Mouse (Mus musculus): ENCODE results near the gene Cbx5.
"Not testable (repeated sequence)": the region's sequence is repeated elsewhere in the genome, so short reads cannot be mapped to it uniquely, and the experiment has no call there.

The Cbx5 gene

DNA sequence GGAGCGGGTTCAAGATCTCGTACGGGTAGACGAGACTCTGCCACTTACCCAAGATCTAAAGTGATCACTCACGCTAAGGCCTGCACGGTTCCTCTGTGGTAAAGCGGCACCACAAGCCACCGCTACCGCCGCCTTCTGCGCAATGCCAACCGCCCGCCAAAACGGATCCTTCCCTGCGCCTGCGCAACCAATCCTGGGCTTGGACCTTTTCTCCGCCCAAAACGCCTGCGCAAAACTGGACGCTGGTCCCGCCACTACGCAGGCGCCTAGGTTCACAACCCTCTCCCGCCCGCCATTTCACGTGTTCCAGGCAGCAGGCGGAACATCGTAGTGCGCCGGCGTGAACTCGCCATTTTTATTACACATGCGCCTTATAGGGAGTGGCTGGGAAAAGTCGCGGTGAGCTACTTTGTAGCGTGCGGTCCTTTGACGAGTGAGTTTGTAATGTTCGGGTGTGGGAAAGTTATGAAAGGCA is at the start of gene Cbx5:
Gene Cbx5, minus strand, starts transcription at position 132 of the 475 bp plus-strand sequence.
- DNase-seq (ENCODE audit: low read depth) = peak; percentile 92

DNA sequence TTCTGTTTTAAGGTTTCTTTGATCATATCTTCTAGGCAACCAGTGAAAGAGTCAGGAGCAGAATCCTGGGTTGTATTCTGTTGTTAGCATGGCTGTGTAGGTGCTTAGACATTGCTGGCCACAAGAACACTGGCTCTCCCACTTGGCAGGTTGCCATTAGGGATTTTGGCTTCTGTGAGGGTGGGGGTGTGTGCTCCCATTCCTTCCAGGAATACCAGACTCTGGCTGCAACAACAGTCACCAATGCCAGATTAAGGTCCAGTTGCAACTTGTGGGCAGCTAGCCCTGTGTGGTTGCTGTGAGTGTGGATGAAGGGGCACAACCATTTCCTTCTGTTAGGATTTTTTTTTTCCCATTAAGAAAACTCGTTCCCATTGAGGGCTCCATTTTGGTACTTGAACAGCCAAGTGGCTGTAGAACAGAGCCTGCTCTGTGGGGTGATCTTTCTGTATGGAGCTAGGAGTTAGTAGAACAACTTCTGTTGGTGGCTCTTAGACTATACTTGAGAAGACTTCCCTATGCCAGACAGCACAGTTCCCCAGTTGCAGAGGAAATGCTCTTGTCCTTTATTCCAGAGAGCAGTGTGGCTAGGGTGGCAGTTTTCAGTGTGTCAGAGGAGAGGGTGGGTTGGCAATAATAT is 46.3 kb upstream of the Cbx5 start:
- DNase-seq (ENCODE audit: low read depth) = no peak

DNA sequence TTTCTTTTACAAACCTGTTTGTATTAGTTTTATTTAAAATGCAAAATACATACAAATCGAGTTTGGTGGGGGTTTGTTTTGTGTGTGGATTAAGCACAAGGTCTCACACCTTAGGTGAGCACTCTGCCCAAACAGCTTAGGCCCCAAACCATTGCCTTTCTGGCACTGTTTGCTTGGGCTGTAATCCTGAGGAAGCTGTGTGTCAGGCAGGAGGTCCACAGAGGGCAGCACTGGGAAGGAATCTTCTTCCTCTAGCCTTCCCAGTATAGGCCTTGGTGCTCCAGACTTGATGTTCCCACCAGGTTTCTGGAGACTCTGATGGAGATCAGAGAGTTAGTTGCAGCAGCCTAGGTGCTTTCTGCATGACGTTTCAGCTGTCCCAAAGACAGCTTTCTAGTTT is 45.0 kb upstream of the Cbx5 start:
- DNase-seq (ENCODE audit: low read depth) = no peak

DNA sequence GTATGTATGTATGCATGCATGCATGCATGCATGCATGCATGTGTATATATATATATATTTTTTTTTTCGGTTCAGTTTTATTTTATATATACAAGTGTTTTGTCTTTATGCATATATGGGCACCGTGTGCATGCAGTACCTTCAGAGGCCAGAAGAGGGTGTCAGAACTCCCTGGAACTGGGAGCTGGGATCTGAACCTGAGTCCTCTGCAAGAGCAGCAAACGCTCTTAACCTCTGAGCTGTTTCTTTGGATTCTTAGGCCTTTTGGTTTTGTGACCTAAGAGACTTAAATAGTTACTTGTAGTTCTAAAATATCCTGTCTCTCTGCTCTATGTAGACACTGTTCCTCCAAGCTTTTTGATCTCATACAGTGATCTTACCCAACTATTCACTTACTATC is 44.5 kb upstream of the Cbx5 start:
- DNase-seq (ENCODE audit: low read depth) = no peak

DNA sequence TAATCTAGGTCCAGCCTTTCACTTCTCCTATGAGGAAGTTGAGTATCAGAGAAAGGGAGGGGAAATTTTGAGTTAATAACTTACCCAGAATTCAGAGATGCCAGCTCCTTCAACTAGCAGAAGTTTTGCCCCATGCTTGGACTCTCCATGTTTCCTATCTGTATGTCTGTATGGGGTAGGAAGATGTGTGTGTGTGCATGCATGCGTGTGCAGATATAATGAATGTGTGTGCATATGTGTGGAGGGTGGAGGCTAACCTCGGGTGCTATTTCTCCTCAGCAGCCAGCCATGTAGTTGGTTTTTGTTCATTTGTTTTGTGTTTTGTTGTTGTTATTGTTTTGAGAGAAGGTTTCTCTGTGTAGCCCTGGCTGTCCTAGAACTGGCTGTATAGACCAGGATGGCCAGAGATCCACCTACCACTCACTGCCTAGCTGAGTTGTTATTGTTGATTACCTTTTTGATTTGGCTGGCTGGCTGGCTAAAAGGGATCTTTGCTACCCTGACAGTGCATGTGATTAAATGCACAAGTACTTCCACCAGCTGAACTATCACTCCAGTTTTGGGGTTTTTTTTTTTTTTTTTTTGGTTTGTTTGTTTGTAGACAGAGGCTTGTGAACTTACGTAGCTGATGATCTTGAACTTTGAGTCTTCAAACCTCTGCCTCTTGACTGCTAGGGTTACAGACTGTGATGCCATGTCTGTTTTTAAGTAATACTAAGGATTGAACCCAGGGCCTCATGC is 42.0 kb upstream of the Cbx5 start:
- DNase-seq (ENCODE audit: low read depth) = no peak

DNA sequence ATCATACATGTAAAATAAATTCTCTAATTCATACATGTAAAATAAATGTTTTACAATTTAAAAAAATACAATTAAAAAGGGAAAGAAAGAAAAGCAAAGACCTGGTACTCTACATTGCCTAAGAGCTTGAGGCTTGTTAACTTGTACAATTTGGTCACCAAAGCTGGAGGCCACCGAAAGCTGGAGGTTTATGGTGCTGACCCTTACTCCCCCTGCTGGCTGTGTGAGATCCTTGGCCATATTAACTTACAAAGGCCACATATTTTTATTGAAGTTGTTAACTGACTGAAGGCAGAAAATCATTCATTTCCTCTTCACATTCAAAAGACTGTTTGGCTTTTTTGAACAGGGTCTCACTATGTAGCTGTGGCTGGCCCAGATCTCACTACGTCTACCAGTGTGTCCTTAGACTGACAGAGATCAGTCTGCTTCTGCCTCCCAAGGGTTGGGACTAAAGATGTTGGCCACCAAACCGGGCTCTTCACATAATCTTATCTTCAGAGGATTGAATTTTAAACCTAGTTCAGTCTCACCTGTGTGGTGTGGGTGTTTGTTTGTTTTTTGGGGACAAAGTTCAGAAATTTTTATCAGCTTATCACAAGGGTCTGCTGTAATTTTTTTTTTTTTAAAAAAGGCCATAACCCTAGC is 41.3 kb upstream of the Cbx5 start:
- peak; percentile 74 for DNase-seq (ENCODE audit: low read depth)

DNA sequence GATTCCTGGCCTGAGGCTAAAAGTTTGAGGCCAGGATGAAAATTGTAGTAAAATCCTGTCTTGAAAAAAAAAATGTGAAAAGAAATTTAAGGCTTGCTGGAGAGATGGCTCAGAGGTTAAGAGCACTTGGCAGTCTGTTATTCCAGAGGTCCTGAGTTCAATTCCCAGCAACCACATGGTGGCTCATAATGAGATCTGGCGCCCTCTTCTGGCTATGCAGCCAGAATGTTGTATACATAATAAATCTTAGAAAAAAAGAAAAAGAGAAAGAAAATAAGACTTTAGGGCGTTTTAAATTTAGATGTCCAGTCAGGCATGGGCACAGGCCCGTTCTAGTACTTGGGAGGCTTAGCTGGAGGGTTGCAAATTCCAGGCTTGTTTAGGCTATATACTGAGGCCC is 40.1 kb upstream of the Cbx5 start:
- DNase-seq (ENCODE audit: low read depth) = no peak

DNA sequence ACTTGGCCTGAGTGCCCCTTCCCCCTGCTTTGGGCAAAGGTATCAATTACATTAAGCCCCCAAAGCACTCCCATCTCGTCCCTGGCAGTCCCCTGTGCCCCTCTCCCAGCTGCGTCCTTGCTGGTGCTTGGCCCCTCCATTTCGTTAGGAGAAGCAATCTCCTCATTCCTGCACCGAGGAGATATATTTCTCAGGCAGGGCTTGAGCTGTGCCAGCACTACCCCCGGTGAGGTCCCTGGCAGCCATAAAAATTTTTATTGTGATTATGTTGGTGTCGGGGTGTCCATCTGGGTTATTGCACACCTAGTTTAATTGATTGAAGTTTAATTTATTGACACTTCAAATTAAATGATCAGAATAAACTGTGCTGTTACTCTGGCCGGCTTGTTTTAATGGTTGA is 38.3 kb upstream of the Cbx5 start:
- no peak for DNase-seq (ENCODE audit: low read depth)

DNA sequence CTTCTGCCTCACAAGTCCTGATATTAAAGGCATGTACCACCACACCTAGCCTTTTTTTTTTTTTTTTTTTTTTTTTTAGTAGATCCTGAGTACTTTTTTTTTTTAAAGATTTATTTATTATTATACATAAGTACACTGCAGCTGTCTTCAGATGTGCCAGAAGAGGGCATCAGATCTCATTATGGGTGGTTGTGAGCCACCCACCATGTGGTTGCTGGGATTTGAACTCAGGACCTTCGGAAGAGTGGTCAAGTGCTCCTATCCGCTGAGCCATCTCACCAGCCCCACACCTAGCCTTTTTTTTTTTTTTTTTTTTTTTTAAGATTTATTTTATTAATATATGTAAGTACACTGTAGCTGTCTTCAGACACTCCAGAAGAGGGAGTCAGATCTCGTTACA is 36.3 kb upstream of the Cbx5 start:
- not testable (repeated sequence) for DNase-seq (ENCODE audit: low read depth)

DNA sequence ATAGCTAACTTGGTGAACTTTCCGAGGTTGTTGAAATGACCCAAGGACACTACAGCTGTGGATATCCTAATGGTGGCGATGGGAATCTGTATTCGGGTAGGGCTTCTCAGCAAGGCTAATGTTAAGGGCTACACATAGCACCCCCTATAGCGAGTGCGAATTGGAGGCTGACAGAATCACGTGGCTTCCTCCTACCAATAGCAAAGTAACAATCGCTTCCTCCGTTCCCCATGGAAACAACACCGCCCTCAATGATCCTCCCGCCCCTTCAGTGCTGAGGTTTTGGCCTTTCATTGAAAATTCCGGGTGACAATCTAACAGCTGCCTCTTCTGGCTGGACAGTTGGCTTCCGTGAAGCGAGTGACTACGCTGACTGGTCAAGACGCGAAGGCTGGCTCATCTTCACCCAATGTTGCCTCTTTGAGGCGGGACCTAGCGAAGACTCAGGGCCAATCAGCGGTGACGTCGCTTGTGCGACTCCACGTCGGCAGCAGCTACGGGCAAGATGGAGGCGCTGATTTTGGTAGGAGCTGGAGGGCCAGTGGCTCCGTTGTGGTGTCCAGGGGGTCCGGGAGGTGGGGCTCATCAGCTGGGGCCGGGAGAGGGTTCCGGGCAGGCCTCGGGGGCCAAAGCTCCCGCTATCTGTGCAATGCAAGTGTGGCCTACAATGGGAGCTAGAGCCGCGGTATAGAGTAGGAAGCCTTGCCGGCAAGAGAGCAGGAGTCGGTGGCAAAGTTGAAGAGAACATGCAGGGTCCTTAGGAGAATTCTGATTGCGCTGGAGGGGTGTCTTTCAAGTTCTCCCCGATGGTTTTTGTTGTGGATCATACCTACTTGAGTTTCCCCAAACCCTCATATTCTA is 33.0 kb upstream of the Cbx5 start, which contains the start of gene Copz1:
Gene Copz1, plus strand, starts transcription at position 296 of the 861 bp plus-strand sequence.
- DNase-seq (ENCODE audit: low read depth) = peak; percentile 96

DNA sequence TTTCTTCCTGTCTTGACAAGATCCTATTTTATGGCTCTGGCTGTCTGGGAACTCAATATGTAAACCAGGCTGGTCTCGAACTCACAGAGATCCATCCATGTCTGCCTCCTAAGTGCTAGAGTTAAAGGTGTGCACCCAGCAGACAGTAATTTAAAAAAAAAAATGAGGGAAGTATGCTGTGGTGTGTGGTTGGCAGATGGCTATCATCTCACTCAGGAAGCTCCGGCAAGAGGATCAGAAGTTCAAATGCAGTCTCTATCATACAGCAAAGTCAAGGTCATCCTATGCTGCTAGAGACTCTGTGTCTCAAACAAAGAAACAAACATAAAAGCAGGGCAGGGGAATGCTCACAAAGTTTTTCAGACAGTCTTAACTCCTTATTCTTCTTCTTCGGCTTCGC is 29.3 kb upstream of the Cbx5 start:
- no peak for DNase-seq (ENCODE audit: low read depth)

DNA sequence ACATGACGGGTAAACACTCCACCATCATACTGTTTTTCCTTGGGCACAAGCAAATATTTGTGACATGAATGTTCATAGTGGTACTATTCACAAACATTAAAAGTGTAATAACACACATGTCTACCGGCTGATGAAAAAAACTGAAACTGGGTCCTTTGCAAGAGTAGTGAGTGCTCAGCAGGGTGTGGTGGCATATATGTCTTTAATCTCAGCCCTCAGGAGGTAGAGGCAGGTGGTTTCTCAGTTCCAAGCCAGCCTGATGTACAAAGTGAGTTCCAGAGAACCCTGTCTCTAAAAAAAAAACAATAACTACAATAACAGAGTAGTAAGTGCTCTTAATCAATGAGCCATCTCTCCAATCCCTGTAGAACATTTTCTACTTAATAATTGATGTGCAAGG is 25.2 kb upstream of the Cbx5 start:
- DNase-seq (ENCODE audit: low read depth) = no peak

DNA sequence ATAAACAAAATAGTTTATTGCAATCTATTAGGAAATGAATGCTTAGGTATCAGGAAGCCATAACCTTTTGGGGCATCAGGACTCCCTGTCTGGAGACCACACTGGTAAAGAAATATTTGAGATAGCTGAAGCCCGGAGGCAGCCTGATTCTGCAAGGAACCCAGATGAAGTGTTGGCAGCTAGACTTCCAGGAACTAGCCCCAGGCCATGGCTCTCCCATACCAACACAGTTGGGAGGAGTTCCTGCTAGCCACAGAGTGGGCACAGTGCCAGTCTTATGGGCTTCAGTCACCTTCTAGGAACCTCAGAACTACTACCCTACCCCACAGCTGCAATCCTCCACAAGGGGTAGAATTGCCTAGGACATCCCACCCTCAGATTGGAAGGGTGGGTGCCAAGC is 20.4 kb upstream of the Cbx5 start:
- no peak for DNase-seq (ENCODE audit: low read depth)

DNA sequence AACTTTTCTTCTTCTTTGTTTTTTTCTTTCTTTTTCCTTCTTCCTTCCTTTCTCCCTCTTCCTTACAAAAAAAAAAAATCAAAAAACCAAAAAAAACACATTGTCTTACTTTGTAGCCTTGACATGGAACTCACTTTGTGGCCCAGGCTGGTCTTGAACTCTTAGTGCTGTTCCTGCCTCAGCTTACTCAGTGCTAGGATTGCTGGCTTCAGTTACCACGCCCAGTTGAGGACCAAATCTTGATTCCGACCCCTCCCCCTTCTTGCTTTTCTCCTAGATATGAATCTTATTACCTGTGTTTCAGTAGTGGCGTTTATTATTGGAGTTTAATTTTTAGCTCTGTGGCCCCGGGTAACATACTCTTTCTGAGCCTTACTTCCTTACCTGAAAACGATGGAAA is 19.5 kb upstream of the Cbx5 start:
- DNase-seq (ENCODE audit: low read depth) = no peak

DNA sequence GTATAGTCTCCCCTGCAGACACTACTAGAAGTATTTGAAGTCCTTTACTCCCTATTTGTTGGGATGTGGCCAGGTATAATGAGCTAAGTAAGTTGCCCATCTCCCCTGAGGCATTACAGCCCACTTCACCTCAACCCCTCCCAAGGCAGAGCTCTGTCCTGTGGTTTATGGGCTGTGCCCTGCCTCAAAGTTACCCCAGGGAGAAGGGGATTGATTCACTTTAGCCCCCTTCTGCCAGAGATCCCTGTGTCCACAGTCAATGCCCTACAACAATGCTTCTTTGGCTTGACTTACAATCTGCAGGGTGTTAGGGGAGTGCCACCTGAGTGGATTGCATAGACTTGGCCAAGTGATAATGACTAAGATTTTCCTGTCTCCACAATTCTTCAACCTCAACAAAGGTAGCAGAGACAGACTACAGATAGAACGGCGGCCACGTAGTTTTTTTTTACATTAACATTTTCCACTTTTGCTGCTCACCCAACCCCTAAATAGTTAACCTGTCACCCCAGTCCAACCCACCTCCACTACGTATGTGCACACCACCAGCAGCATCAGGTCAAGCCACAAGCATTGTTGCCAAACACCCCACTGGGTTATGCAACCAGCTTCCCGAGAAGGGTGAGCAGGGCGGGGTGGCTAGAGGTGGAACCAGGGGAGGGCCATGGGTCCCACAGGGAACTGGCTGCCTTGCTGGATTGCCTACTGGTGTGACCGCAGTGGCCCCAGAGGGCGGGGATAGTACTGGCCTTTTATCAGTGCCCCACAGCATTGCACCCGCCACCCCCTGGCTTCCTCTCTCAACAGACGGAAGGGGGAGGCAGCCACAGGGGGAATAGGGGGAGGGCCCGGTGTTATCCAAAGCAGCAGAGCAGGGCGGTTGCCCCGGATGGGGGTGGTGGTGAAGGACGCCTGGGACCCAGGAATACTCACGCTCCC is 18.4 kb upstream of the Cbx5 start, which contains the start of gene Nfe2:
Gene Nfe2, minus strand, starts transcription at position 614 of the 939 bp plus-strand sequence.
- peak; percentile 94 for DNase-seq (ENCODE audit: low read depth)

DNA sequence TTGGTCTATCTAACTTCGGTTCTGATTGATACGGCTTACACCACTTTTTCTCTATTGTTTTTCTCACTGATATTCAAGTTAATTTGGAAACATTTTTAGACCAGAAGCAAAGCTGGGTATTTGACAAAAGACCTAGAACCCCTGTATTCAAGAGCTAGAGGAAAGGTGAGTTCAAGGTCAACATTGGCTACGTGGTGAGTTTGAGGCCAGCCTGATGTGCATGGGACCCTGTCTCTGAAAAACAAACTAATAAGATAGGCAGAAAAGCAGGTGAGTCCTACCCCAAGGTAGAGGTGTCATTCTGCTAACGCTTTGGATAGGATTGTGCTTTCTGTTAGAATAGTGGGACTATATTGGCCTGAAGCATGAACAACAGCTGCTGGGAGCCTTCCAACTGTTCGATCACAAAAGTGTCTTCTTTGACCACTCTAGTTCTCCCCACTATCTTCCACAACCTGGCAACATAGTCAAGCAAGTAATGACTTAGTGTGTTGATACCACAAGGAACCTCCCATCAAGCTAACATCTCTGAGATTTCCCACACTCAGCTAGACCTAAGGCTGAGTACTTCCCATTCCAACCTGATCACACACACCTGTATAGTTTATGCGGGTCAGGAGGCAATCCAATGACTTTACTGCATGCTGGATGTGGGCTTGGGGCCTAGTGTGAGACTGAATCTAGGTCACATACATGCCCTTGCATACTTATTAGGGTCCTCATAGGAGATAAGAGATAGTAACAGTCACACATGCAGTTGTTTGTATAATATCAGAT is 16.8 kb upstream of the Cbx5 start:
- no peak for DNase-seq (ENCODE audit: low read depth)

DNA sequence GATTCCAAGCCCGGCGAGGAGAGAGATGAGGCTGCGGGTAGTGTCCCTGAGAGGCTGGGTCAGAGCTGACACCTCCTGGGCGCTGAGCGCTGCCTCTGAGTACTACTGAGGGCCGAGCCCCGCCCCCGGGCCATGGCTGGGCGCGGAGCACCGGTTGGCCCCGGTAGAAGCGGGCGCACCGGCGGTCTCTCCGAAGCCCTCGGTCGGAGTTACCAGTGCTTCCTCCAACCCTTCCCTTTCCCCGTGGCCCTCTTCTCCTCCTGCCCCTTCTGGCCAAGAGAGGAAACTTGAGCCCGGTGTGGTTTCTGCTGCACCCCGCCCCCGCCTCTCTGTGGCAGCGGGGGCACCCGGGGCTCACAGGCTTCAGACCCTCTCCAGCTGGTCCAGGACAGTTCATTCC is 15.6 kb upstream of the Cbx5 start:
- no peak for DNase-seq (ENCODE audit: low read depth)

DNA sequence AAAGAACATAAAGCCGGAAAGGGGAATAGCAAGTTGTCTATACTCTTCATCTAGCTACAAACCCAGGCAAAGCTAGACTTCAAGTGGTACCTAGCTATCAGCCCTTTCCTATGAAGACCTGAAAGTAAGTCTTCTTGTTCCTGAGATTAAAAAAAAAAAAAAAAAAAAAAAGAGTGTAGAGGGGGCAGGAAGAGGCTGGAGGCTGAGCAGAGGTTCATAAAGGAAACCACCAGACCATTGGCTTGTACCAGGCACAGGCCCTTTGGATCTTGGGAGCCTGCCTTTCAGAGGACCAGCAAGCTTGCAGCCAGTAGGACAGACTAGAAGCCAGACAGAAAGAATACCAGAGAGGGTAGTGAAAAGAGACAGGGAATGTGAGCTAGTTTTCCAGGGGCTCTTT is 13.7 kb upstream of the Cbx5 start:
- no peak for DNase-seq (ENCODE audit: low read depth)

DNA sequence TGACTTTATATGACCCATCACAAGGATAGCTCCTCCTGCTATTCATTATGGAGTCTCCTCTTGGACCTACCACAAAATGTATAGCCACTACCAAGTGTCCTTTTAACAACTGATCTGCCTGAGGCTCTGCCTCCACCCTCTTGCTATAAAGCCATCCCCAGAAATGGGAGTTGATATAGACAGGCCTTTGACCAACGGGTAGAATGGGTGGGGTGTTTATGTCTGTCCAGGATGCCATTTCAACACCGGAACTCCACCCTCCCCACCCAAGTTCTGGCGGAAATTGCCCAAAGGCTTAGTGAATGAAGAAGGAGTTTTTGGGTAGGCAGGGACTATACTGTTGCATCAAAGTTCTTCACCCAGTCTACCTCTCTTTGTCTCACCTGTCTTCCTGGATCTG is 13.0 kb upstream of the Cbx5 start:
- DNase-seq (ENCODE audit: low read depth) = no peak

DNA sequence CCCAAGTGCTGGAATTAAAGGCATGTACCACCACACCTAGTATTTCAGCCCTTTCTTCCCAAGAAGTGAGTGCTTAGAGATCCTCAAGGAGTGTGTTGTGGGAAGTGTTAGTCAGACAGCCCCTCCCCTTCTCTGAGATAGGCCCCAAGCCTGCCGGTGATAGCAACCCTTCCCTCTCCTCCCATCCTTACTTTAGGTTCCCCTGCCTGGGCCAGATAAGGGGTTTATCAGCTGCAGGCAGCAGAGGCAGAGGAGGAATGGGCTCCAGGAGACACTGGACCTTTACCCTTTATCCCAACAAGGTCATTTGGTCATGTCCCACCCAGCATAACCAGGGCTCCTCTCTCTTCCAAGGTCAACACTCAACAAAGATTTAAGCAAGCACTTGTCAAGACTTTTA is 12.0 kb upstream of the Cbx5 start:
- no peak for DNase-seq (ENCODE audit: low read depth)

Data from c-Kit-positive CD71-negative TER-119-negative erythroid progenitor cells, embryonic 14.5 days (primary cell).